Mouse (Mus musculus) small intestine, adult 2 months (tissue): ENCODE measurements around the gene Clca4b. TPM values are rescaled to one million over a fixed set of nuclear protein-coding genes. Genes with fewer than 3 reads are reported as not detected.
A peak's percentile ranks its signal among the peaks of the same experiment; 100 is the strongest.
"Not testable (repeated sequence)": the region's sequence is repeated elsewhere in the genome, so short reads cannot be mapped to it uniquely, and the experiment has no call there.

Experiments
- H3K27ac ChIP-seq: fragments of 200-500 bp; 2 replicates; pipeline ENCODE4 v1.5.1; 2012; ENCODE audit warnings: low read depth, low read length, control low read depth, inconsistent platforms; ENCODE audit not compliant: insufficient read depth
- H3K27me3 ChIP-seq: fragments of 200-500 bp; 2 replicates; pipeline ENCODE4 v1.6.1; 2012; ENCODE audit warnings: mild to moderate bottlenecking, moderate library complexity, low read length, inconsistent platforms; ENCODE audit not compliant: control insufficient read depth, insufficient read depth
- H3K36me3 ChIP-seq: fragments of 200-500 bp; 2 replicates; pipeline ENCODE4 v1.6.1; 2012; ENCODE audit warnings: mild to moderate bottlenecking, low read length, control low read depth, inconsistent platforms; ENCODE audit not compliant: control insufficient read depth, insufficient read depth
- H3K4me1 ChIP-seq: fragments of 200-500 bp; 2 replicates; pipeline ENCODE4 v1.6.1; 2012; ENCODE audit warnings: low read length, inconsistent platforms, mixed read lengths; ENCODE audit not compliant: control insufficient read depth, insufficient read depth, insufficient read length
- H3K4me3 ChIP-seq: fragments of 200-500 bp; 2 replicates; pipeline ENCODE4 v1.5.1; 2012; ENCODE audit warnings: low read depth, mild to moderate bottlenecking, control low read depth, inconsistent platforms, low read length, moderate library complexity
- CTCF ChIP-seq: fragments of 200-500 bp; IDR thresholded peaks from 2 replicates; pipeline ENCODE4 v1.5.1; 2012; ENCODE audit warnings: low read depth, mild to moderate bottlenecking, control low read depth, inconsistent platforms, low read length, moderate library complexity, mixed read lengths; ENCODE audit not compliant: insufficient replicate concordance, insufficient read length; ENCODE audit errors: extremely low read depth
- POLR2A ChIP-seq: fragments of 200-500 bp; IDR thresholded peaks from 2 replicates; pipeline ENCODE4 v1.6.1; 2012; ENCODE audit warnings: low read depth, mild to moderate bottlenecking, control low read depth, inconsistent platforms, low read length, moderate library complexity
- WGBS: fragments of 180-500 bp; shearing (Covaris S2); methylation state at CpG from one replicate; pipeline ENCODE4 v1.1.7; 2018; 5-methylcytosine and 5-hydroxymethylcytosine counted together
- polyA plus RNA-seq: library from polyadenylated mRNA; depleted of rRNA; stranded (reverse); fragments of >200 nt; gene quantifications from 2 replicates; pipeline ENCODE4 v1.2.3, GENCODE M21; 2012

The Clca4b gene
- polyA plus RNA-seq, 1 experiment = 199 TPM

GRCm38 (mm10) chr3:144966074-144966473 lies 33.7 kb upstream of the Clca4b start:
- no peaks in the 10 kb centered on the region for H3K4me1 ChIP-seq
- H3K27ac ChIP-seq = no peak overlapping the region
- H3K4me3 ChIP-seq = no peak overlapping the region
- no peaks in the 10 kb centered on the region; the same call in 1 of the 2 replicates for H3K36me3 ChIP-seq
- TF ChIP-seq CTCF = no peak
- TF ChIP-seq POLR2A = no peak
- whole genome bisulfite sequencing = 18% methylated on average over 4 of the region's 4 CpGs
- H3K27me3 ChIP-seq = no peaks in the 10 kb centered on the region

- Histone ChIP-seq H3K36me3 (no peaks in the 10 kb centered on the region), H3K27me3 (no peaks in the 10 kb centered on the region), H3K27ac (no peak overlapping the region), H3K4me1 (no peaks in the 10 kb centered on the region), H3K4me3 (no peak overlapping the region)
- TF ChIP-seq POLR2A (no peak), CTCF (no peak)
- 71% methylated on average over 4 of the region's 4 CpGs for WGBS
Observed at GRCm38 (mm10) chr3:144950829-144951228, 18.5 kb upstream of the Clca4b start.

- not testable (repeated sequence) for H3K4me3 ChIP-seq, H3K36me3 ChIP-seq, H3K27ac ChIP-seq, H3K27me3 ChIP-seq, H3K4me1 ChIP-seq
- WGBS = 79% methylated on average over 5 of the region's 5 CpGs
Observed at GRCm38 (mm10) chr3:144947376-144947775, 15.0 kb upstream of the Clca4b start.

GRCm38 (mm10) chr3:144933625-144934024 lies 1.3 kb upstream of the Clca4b start:
- H3K4me3 ChIP-seq, H3K27me3 ChIP-seq, H3K4me1 ChIP-seq, H3K36me3 ChIP-seq: not testable (repeated sequence)
- H3K27ac ChIP-seq = peak overlapping the region; percentile 64; the same call in 1 of the 2 replicates

GRCm38 (mm10) chr3:144933011-144933491 lies 722 bp upstream of the Clca4b start:
- H3K4me1 ChIP-seq = peaks cover 8% of the 10 kb centered on the region; the same call in 1 of the 2 replicates
- H3K4me3 ChIP-seq = no peak overlapping the region
- H3K27ac ChIP-seq = peak overlapping the region; percentile 91
- H3K36me3 ChIP-seq = 0 out of 2 replicates have a peak, but pooled peaks cover 3% of the 10 kb centered on the region
- no peaks in the 10 kb centered on the region for H3K27me3 ChIP-seq
- 30% methylated on average over 1 of the region's 1 CpGs for WGBS
- TF ChIP-seq POLR2A = no peak
- TF ChIP-seq CTCF = no peak

- no peak overlapping the region for H3K4me3 ChIP-seq
- H3K27ac ChIP-seq = no peak overlapping the region
- no peaks in the 10 kb centered on the region for H3K27me3 ChIP-seq
- no peak for TF ChIP-seq CTCF
- no peak for TF ChIP-seq POLR2A
- no peaks in the 10 kb centered on the region for H3K4me1 ChIP-seq
- 85% methylated on average over 2 of the region's 2 CpGs for WGBS
- peaks cover 36% of the 10 kb centered on the region for H3K36me3 ChIP-seq
Observed at GRCm38 (mm10) chr3:144914014-144914413, 18.3 kb downstream of the Clca4b start.

GRCm38 (mm10) chr3:144897042-144897678 lies 35.2 kb downstream of the Clca4b start:
- TF ChIP-seq POLR2A = no peak
- no peak for TF ChIP-seq CTCF
- H3K4me1 ChIP-seq = no peaks in the 10 kb centered on the region
- WGBS = 30% methylated on average over 2 of the region's 2 CpGs
- no peak overlapping the region for H3K4me3 ChIP-seq
- no peaks in the 10 kb centered on the region for H3K27me3 ChIP-seq
- H3K36me3 ChIP-seq = no peaks in the 10 kb centered on the region
- H3K27ac ChIP-seq = peak overlapping the region; percentile 59; the same call in 1 of the 2 replicates

GRCm38 (mm10) chr3:144890246-144890758 lies 42.0 kb downstream of the Clca4b start:
- 20% methylated on average over 2 of the region's 2 CpGs for WGBS
- TF ChIP-seq CTCF = no peak
- no peak for TF ChIP-seq POLR2A
- H3K27me3 ChIP-seq = no peaks in the 10 kb centered on the region
- no peak overlapping the region for H3K4me3 ChIP-seq
- H3K36me3 ChIP-seq = no peaks in the 10 kb centered on the region
- no peak overlapping the region for H3K27ac ChIP-seq
- no peaks in the 10 kb centered on the region for H3K4me1 ChIP-seq
